Mouse (Mus musculus) left cerebral cortex, adult 8-10 months (tissue): ENCODE data around the gene Tex50. TPM values are rescaled to one million over a fixed set of nuclear protein-coding genes. Genes with fewer than 3 reads are reported as not detected.

Experiments used
- DNase-seq, 2 experiments: peaks; one replicate each; pipeline ENCODE4 v3.0.0; 2022; ENCODE audit warnings: low spot score in 2 of 2
- total RNA-seq, 4 experiments: library from RNA; stranded (reverse); gene quantifications; 2 replicates each; pipeline ENCODE4 v1.2.4; 2022

Tex50 gene
- total RNA-seq, 4 experiments from 2014 or later: 0.37 TPM; not detected in 3

DNA sequence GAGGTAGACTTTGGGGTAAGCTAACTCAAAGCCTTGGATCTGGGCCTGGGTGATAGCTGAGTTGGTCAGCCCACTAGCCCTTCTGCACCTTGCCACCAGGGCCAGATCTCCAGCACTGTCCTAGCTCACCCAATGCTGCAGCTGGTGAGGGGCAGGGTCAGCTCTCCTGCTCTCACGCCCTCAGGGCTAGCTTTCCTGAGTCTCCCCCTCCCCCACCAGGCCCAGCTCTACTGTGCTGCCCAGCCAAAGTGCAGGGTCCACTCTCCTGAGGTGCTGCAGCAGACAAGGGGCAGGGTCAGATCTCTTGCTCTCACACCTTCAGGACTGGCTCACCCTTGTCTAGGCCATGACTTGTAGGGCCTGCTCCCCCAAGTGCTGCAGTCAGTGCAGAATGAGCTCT lies 32.7 kb downstream of the Tex50 start:
- no peak for DNase-seq

DNA sequence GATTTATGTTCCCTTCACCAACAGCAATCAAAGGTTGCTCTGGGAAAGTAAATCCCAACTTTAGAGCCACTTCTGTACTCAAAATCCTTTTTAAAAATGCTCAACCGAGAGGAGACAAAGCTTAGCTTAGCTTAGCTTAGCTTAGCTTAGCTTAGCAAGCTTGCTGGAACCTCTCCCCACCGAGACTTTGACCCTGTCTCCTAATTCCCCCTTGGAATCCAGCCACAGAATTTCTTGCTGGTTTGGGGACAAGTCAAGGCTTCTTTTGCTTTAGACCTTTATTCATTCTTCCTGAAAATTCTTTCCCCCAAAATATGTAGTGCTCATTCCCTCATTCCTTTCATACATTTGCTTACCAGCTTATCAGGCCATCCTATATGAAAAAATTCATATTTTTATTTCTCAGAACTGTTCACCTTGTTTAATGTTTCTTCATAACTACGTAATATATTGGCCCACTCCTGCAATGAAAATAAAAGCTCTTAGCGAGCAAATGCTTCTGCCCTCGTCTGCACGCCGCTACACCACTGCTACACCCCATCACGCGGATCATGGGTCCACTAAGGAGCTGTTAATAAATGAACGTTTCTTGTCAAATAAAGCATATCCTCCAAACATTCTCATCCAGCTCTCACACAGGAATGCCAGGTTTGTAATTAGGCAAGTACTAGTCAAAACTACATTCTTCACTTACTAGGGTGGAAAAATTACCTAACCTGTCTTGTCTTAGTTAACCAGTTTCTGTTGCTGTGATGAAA lies 36.3 kb downstream of the Tex50 start:
- DNase-seq: no peak

DNA sequence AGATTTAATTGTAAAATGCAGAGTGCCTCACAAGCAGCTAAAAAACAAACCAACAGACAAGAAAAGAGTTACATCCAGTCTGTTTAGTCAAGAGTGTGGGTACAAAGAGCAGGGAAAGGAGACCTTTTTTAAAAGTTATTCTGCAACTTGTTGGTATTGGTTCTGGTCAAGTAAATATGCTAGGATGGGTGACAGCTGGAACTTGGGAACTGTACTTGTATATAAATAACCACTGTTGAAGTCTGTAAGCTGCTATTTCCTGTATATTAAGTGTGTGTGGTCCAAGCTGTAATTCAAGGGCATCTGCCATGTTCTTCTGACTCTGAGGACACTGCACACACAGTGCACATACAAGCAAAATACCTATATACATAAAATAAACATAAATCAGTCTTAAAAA lies 44.5 kb downstream of the Tex50 start:
- DNase-seq: no peak

DNA sequence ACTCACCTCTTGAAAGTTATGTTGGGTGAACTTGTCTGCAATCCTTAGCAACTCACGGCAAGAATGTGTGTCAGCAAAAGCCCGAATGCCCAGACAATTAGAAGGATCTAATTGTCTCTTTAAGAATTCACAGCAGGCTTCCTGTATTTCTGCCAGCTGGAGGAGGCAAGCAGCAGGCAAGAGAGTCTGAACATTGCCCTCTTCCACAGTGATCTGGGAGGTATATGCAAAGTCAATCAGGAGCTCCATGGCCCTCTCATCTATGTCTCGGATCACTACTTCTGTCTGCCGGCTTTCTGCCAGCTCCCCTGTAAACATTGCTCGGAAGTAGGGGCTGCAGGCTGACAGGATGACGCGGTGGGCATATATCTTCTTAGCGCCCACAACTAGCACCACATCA lies 49.9 kb downstream of the Tex50 start:
- no peak for DNase-seq

Other genes starting within 250 kb of the Tex50 start
- gene Serpinc1, start 180.7 kb downstream of the Tex50 start, total RNA-seq: under 1 TPM in 2 of 4 experiments, not detected in 2; 0.14 to 0.39 TPM
- 10 to 100 TPM; 20.1 to 25.1 (median 21.3) TPM for gene Zbtb37, start 124.5 kb downstream of the Tex50 start, total RNA-seq
- gene Dars2, start 88.7 kb downstream of the Tex50 start, total RNA-seq: 10 to 100 TPM; 20.4 to 27.5 (median 24.7) TPM
- gene Cenpl, start 88.6 kb downstream of the Tex50 start, total RNA-seq: 1 to 10 TPM; 1.6 to 2.7 (median 1.7) TPM
- 10 to 100 TPM; 16.5 to 19.5 (median 17.6) TPM for gene Klhl20, start 27.8 kb downstream of the Tex50 start, total RNA-seq
- 10 to 100 TPM; 69.2 to 76.3 (median 74.0) TPM for gene Ankrd45, start 16.6 kb downstream of the Tex50 start, total RNA-seq
- gene Prdx6, start 91.9 kb upstream of the Tex50 start, total RNA-seq: 100 to 1,000 TPM; 344 to 455 (median 377) TPM
- gene Tnfsf4, start 236.1 kb upstream of the Tex50 start, total RNA-seq: not detected